Mouse (Mus musculus): ENCODE measurements at regions not wholly inside any gene's neighbourhood (a gene's known extent, or its start where the extent isn't known, plus 50 kb on each side); places are given as distances from the start of the nearest gene placed in this dataset.

- no peak for TF ChIP-seq CTCF (IDR thresholded peaks at IDR 0.05; ENCODE audit: low read depth)
- Histone ChIP-seq H3K4me2 (no peak overlapping the region), H3K36me3 (ENCODE audit: insufficient read depth) (no peaks in the 10 kb centered on the region)
Observed at GRCm38 (mm10) chr12:51196289-51196688, 151.6 kb upstream of the G2e3 start.

GRCm38 (mm10) chr12:51195136-51195535, 152.7 kb upstream of the G2e3 start:
- Histone ChIP-seq H3K36me3 (ENCODE audit: insufficient read depth) (no peaks in the 10 kb centered on the region), H3K9ac (no peak overlapping the region), H3K4me1 (ENCODE audit: insufficient read depth) (no peaks in the 10 kb centered on the region), H3K27ac (ENCODE audit: low read depth) (no peak overlapping the region), H3K9me3 (ENCODE audit: low read depth, low read length) (no peaks in the 10 kb centered on the region), H3K4me3 (ENCODE audit: low read depth, low read length) (no peak overlapping the region), H3K4me2 (no peak overlapping the region), H3K27me3 (ENCODE audit: insufficient read depth, low read length) (no peaks in the 10 kb centered on the region)
- TF ChIP-seq CTCF (IDR thresholded peaks at IDR 0.05; ENCODE audit: low read depth) = no peak
- no peak for DNase-seq
- WGBS = 39% methylated on average over 8 of the region's 8 CpGs
- peak; percentile 14; the same call in 1 of the 2 replicates for ATAC-seq (ENCODE audit: insufficient read depth)

More at GRCm38 (mm10) chr12:51196289-51196688, 151.6 kb upstream of the G2e3 start:
- H3K27me3 ChIP-seq (ENCODE audit: insufficient read depth, low read length) = no peaks in the 10 kb centered on the region
- H3K9me3 ChIP-seq (ENCODE audit: low read depth, low read length) = no peaks in the 10 kb centered on the region
- DNase-seq (no peak), ATAC-seq (ENCODE audit: insufficient read depth) (no peak)
- no peaks in the 10 kb centered on the region for H3K4me1 ChIP-seq (ENCODE audit: insufficient read depth)
- H3K9ac ChIP-seq = no peak overlapping the region
- H3K27ac ChIP-seq (ENCODE audit: low read depth) = no peak overlapping the region
- 74% methylated on average over 5 of the region's 5 CpGs for WGBS
- H3K4me3 ChIP-seq (ENCODE audit: low read depth, low read length) = no peak overlapping the region

GRCm38 (mm10) chr12:51190754-51191153, 157.1 kb upstream of the G2e3 start:
- WGBS = 40% methylated on average over 1 of the region's 1 CpGs
- no peaks in the 10 kb centered on the region for H3K27me3 ChIP-seq (ENCODE audit: insufficient read depth, low read length)
- H3K4me2 ChIP-seq = no peak overlapping the region
- no peak overlapping the region for H3K9ac ChIP-seq
- H3K4me1 ChIP-seq (ENCODE audit: insufficient read depth) = no peaks in the 10 kb centered on the region
- no peak for ATAC-seq (ENCODE audit: insufficient read depth)
- no peaks in the 10 kb centered on the region for H3K9me3 ChIP-seq (ENCODE audit: low read depth, low read length)
- no peak overlapping the region for H3K4me3 ChIP-seq (ENCODE audit: low read depth, low read length)
- no peaks in the 10 kb centered on the region for H3K36me3 ChIP-seq (ENCODE audit: insufficient read depth)
- no peak overlapping the region for H3K27ac ChIP-seq (ENCODE audit: low read depth)
- no peak for DNase-seq
- no peak for TF ChIP-seq CTCF (IDR thresholded peaks at IDR 0.05; ENCODE audit: low read depth)

GRCm38 (mm10) chr12:51190186-51190585, 157.7 kb upstream of the G2e3 start:
- Histone ChIP-seq H3K27ac (ENCODE audit: low read depth) (no peak overlapping the region), H3K36me3 (ENCODE audit: insufficient read depth) (no peaks in the 10 kb centered on the region), H3K27me3 (ENCODE audit: insufficient read depth, low read length) (no peaks in the 10 kb centered on the region), H3K4me2 (no peak overlapping the region), H3K9me3 (ENCODE audit: low read depth, low read length) (no peaks in the 10 kb centered on the region), H3K4me3 (ENCODE audit: low read depth, low read length) (no peak overlapping the region), H3K9ac (no peak overlapping the region), H3K4me1 (ENCODE audit: insufficient read depth) (no peaks in the 10 kb centered on the region)
- 39% methylated on average over 5 of the region's 5 CpGs for WGBS
- ATAC-seq (ENCODE audit: insufficient read depth) (no peak), DNase-seq (no peak)
- no peak for TF ChIP-seq CTCF (IDR thresholded peaks at IDR 0.05; ENCODE audit: low read depth)

- Histone ChIP-seq H3K9ac (no peak overlapping the region), H3K4me1 (ENCODE audit: insufficient read depth) (no peaks in the 10 kb centered on the region), H3K36me3 (ENCODE audit: insufficient read depth) (no peaks in the 10 kb centered on the region), H3K27me3 (ENCODE audit: insufficient read depth, low read length) (no peaks in the 10 kb centered on the region), H3K4me2 (no peak overlapping the region), H3K9me3 (ENCODE audit: low read depth, low read length) (no peaks in the 10 kb centered on the region), H3K4me3 (ENCODE audit: low read depth, low read length) (no peak overlapping the region), H3K27ac (ENCODE audit: low read depth) (no peak overlapping the region)
- peak; percentile 87 for DNase-seq
- TF ChIP-seq CTCF (IDR thresholded peaks at IDR 0.05; ENCODE audit: low read depth) = peak; percentile 70
- ATAC-seq (ENCODE audit: insufficient read depth) = no peak
Observed at GRCm38 (mm10) chr12:51188229-51188628, 159.6 kb upstream of the G2e3 start.

GRCm38 (mm10) chr12:51187726-51188125, 160.1 kb upstream of the G2e3 start:
- Histone ChIP-seq H3K4me2 (no peak overlapping the region), H3K27ac (ENCODE audit: low read depth) (no peak overlapping the region), H3K9me3 (ENCODE audit: low read depth, low read length) (no peaks in the 10 kb centered on the region), H3K9ac (no peak overlapping the region), H3K4me1 (ENCODE audit: insufficient read depth) (no peaks in the 10 kb centered on the region), H3K36me3 (ENCODE audit: insufficient read depth) (no peaks in the 10 kb centered on the region), H3K4me3 (ENCODE audit: low read depth, low read length) (no peak overlapping the region), H3K27me3 (ENCODE audit: insufficient read depth, low read length) (no peaks in the 10 kb centered on the region)
- WGBS = 67% methylated on average over 6 of the region's 6 CpGs
- no peak for TF ChIP-seq CTCF (IDR thresholded peaks at IDR 0.05; ENCODE audit: low read depth)
- ATAC-seq (ENCODE audit: insufficient read depth) (no peak), DNase-seq (no peak)

GRCm38 (mm10) chr12:51185751-51186150, 162.1 kb upstream of the G2e3 start:
- Histone ChIP-seq H3K4me1 (ENCODE audit: insufficient read depth) (no peaks in the 10 kb centered on the region), H3K4me2 (no peak overlapping the region), H3K9me3 (ENCODE audit: low read depth, low read length) (no peaks in the 10 kb centered on the region), H3K4me3 (ENCODE audit: low read depth, low read length) (no peak overlapping the region), H3K27me3 (ENCODE audit: insufficient read depth, low read length) (no peaks in the 10 kb centered on the region), H3K27ac (ENCODE audit: low read depth) (no peak overlapping the region), H3K9ac (no peak overlapping the region), H3K36me3 (ENCODE audit: insufficient read depth) (no peaks in the 10 kb centered on the region)
- no peak for TF ChIP-seq CTCF (IDR thresholded peaks at IDR 0.05; ENCODE audit: low read depth)
- WGBS = 74% methylated on average over 8 of the region's 8 CpGs
- no peak for DNase-seq
- ATAC-seq (ENCODE audit: insufficient read depth) = no peak

Measured in lung, embryonic 14.5 days (tissue).